Mouse (Mus musculus) ovary, postnatal 14 days (tissue): Measurements from ENCODE around the gene Rpl39.

ENCODE experiments used
- DNase-seq: peaks from one replicate; pipeline ENCODE4 v3.0.0; 2022; ENCODE audit warnings: low spot score

Gene Rpl39

DNA sequence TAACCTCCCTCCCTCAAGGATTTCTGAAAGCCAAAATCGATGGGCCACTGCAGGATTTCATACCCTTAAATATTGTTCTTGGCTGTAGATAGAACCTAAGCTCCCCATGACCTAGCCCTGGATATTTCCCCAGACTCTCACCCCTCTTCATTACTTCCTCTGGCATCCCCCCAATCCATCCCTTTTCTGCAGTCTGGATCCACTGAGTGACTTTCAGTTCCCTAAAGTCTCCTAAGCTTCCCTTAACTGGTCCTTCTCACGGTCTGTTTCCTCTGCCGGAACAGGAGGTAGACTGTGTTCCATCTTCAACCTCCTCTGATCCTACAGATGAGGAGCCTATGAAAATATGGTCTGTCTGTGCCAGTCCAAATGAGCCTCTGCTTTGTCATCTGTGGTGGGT lies 17.9 kb downstream of the Rpl39 start:
- DNase-seq: no peak

DNA sequence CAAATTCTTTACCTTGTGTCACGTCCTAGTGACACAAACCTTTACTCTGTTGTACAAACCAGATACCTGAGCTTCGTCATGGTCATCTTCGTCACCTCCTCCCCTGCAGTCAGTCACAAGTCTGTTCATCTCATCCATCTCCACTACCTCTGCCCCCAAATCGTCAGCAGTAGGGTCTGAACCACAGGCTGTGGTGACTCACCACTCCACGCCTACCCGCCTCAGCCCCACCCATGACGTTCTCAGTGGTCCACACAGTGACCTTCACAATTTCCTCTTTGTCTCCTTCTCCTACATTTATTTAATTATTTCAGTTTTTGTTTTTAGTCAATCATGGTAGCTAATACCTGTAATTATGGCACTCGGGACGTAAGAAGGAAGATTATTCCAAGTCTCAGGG lies 21.3 kb downstream of the Rpl39 start:
- no peak for DNase-seq

DNA sequence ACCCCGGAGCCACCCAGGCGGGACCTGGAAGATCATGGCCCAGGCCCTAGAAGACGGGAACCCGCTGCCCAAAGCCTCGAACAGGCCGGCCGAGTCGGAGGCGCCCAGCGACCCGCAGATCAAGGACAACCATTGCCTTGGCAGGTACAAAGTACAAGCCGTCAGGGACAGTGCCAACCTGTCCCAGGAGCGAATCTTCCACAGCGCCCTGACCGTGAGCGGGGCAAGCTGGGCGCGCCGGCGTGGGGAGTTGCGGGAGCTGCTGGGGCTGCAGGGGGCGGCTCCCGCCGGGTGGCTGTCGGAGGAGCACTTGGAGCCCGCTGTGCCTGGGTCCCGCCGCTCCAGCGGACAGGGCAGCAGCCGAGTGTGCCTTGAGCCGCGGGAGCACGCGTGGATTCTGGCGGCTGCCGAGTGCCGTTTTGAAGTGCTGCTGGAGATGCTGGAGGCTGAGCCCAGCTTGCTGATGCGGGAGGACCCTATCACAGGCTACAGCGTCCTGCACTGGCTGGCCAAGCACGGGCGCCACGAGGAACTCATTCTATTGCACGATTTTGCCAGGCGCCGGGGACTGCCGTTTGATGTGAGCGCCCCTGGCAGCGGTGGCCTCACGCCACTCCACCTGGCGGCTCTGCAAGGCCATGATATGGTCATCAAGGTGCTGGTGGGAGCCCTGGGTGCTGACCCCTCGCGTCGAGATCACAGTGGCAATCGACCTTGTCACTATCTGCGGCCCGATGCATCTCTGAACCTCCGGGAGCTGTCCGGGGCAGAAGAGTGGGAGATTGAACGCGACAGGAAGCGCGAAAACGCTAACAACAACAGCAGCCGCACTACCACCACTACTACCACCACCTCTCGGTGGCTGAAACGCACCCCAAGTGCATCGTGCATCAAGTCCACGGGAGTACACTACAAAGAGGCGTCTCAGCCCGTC lies 36.0 kb downstream of the Rpl39 start:
- DNase-seq: no peak

DNA sequence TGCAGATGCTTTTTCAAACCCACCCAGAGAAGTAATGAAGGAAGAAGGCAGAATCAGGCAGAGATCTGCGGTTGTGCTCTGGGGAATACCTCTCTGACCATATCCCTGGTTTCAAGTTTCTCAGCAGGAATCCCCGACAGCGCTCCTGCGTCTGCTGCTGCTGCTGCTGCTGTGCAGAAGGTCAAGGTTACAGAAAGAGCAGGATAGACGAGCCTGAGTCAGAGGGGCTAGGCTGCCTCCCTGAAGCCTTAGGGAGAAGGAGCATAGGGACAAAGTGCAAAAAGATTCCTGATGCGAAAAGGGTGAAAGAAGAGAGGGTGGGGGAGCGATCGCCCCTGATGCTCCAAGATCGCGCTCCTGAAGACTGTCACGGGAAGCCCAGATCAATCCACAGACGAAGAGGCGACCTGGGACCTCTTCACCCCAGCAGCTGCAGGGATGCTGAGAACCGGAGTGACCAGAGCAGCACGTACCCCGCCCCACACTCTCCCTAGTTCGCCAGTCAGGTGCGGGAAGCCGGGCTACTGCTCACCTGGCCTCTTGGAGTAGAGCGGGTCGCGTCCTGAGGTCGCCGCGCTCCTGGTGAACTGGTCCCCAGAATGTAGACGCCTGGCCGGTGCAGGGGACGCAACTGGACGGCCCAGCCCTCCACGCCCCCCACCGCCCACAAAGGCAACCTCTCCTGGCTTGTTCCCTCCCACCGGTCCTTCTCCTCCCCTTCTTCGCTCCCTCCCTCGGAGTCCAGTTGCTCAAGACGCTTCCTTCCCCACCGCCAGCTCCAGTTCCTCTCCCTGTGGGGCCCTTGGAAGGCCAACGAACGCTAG lies 36.9 kb downstream of the Rpl39 start, which contains the start of gene Sowahd:
TSS of gene Sowahd (plus strand) at position 780 of the 824 bp plus-strand sequence.
- DNase-seq: no peak

DNA sequence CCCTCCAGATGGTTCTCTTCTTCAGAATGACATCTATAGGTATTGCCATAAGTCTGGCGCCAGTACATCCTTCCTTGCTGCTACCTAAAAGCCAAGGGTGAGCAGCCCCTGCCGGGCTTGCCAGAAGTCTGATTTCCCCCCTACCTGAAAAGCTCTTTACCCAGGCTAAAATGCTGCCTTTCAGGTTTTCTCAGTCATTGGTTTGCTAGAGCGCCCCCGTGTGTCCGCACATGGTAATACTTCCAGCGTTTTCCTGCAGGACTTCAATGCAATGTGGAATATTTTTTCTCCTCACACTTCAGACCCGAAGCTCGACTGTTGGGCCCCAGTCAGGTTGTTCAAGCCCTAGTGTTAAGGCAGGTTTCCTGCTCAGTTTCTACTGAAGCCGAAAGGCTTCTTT lies 42.5 kb downstream of the Rpl39 start:
- DNase-seq: peak; percentile 33
